Mouse (Mus musculus) MEL (cell line): Measurements from ENCODE around the gene Inpp5d. TPM values are rescaled to one million over a fixed set of nuclear protein-coding genes. Genes with fewer than 3 reads are reported as not detected.
A peak's percentile ranks its signal among the peaks of the same experiment; 100 is the strongest.
"Not testable (repeated sequence)": the region's sequence is repeated elsewhere in the genome, so short reads cannot be mapped to it uniquely, and the experiment has no call there.

Experiments used
- DNase-seq: peaks from one replicate; pipeline ENCODE4 v3.0.0; 2011; ENCODE audit warnings: low read depth, low spot score
- H3K27ac ChIP-seq: 2 replicates; pipeline ENCODE4 v1.5.1; 2012; ENCODE audit warnings: low read depth, mild to moderate bottlenecking, control low read depth, low read length, moderate library complexity; ENCODE audit not compliant: control insufficient read depth
- H3K27me3 ChIP-seq, 2 experiments: fragments of 150-350 bp in 1 of 2; sonication (generic) in 1 of 2; 2 replicates each; pipeline ENCODE4 v1.6.1; 2012; ENCODE audit warnings: low read length in 2 of 2, mild to moderate bottlenecking in 2 of 2, improper control_type of control experiment in 1 of 2, moderate library complexity in 1 of 2; ENCODE audit not compliant: insufficient read depth in 2 of 2, control insufficient read depth in 1 of 2
- H3K36me3 ChIP-seq, 2 experiments: 2 replicates each; pipeline ENCODE4 v1.6.1; 2012 to 2014; ENCODE audit warnings: low read length in 2 of 2, improper control_type of control experiment in 1 of 2, inconsistent platforms in 1 of 2, mild to moderate bottlenecking in 1 of 2; ENCODE audit not compliant: insufficient read depth in 2 of 2, control insufficient read depth in 1 of 2
- H3K4me1 ChIP-seq, 2 experiments: fragments of 150-350 bp in 1 of 2; sonication (generic) in 1 of 2; 2 replicates each; pipeline ENCODE4 v1.6.1; 2012; ENCODE audit warnings: low read length in 2 of 2, improper control_type of control experiment in 1 of 2, mild to moderate bottlenecking in 1 of 2; ENCODE audit not compliant: insufficient read depth in 2 of 2, control insufficient read depth in 1 of 2
- H3K4me3 ChIP-seq, 2 experiments: fragments of 150-350 bp in 1 of 2; sonication (generic) in 1 of 2; 2 replicates each; pipeline ENCODE4 v1.5.1; 2012; ENCODE audit warnings: low read depth in 2 of 2, low read length in 2 of 2, mild to moderate bottlenecking in 2 of 2, moderate library complexity in 2 of 2, control low read depth in 1 of 2, improper control_type of control experiment in 1 of 2; ENCODE audit not compliant: control insufficient read depth in 1 of 2, insufficient read depth in 1 of 2
- H3K79me2 ChIP-seq: 2 replicates; pipeline ENCODE4 v1.6.1; 2012; ENCODE audit warnings: mild to moderate bottlenecking, low read length, moderate library complexity; ENCODE audit not compliant: control insufficient read depth, poor library complexity, insufficient read depth
- H3K9ac ChIP-seq: 2 replicates; pipeline ENCODE4 v1.6.1; 2012; ENCODE audit warnings: low read depth, mild to moderate bottlenecking, control low read depth, low read length, moderate library complexity; ENCODE audit not compliant: control insufficient read depth, poor library complexity, severe bottlenecking
- H3K9me3 ChIP-seq: fragments of 150-350 bp; sonication (generic); replicated peaks from 2 replicates; pipeline ENCODE4 v1.6.1; 2012; ENCODE audit warnings: mild to moderate bottlenecking, low read length, improper control_type of control experiment, moderate library complexity; ENCODE audit not compliant: insufficient read depth
- CTCF ChIP-seq, 3 experiments: IDR thresholded peaks in 2 of 3; conservative IDR thresholded peaks in 1 of 3; 2 replicates each; pipeline ENCODE4 v1.5.1; 2011 to 2012; ENCODE audit warnings: low read length in 3 of 3, low read depth in 2 of 3, mild to moderate bottlenecking in 2 of 3, improper control_type of control experiment in 1 of 3, inconsistent platforms in 1 of 3, mixed read lengths in 1 of 3, moderate library complexity in 1 of 3; ENCODE audit not compliant: control insufficient read depth in 1 of 3, insufficient read depth in 1 of 3, poor library complexity in 1 of 3, severe bottlenecking in 1 of 3
- E2F4 ChIP-seq: IDR thresholded peaks from 2 replicates; pipeline ENCODE4 v1.6.1; 2011; ENCODE audit warnings: low read depth, low read length, improper control_type of control experiment, borderline replicate concordance
- ETS1 ChIP-seq: IDR thresholded peaks from 2 replicates; pipeline ENCODE4 v1.6.1; 2012; ENCODE audit warnings: low read depth, mild to moderate bottlenecking, inconsistent platforms, low read length, improper control_type of control experiment, moderate library complexity
- GATA1 ChIP-seq: IDR thresholded peaks from 2 replicates; pipeline ENCODE4 v1.6.1; 2011; ENCODE audit warnings: low read depth, low read length, improper control_type of control experiment
- HCFC1 ChIP-seq: IDR thresholded peaks from 2 replicates; pipeline ENCODE4 v1.6.1; 2012; ENCODE audit warnings: low read depth, mild to moderate bottlenecking, inconsistent platforms, low read length, improper control_type of control experiment, moderate library complexity
- MAX ChIP-seq: IDR thresholded peaks from 2 replicates; pipeline ENCODE4 v1.6.1; 2011; ENCODE audit warnings: low read length, improper control_type of control experiment
- MAZ ChIP-seq: IDR thresholded peaks from 2 replicates; pipeline ENCODE4 v1.6.1; 2012; ENCODE audit warnings: low read depth, mild to moderate bottlenecking, inconsistent platforms, low read length, improper control_type of control experiment
- MXI1 ChIP-seq: IDR thresholded peaks from 2 replicates; pipeline ENCODE4 v1.6.1; 2011; ENCODE audit warnings: mild to moderate bottlenecking, low read depth, low read length, improper control_type of control experiment
- MYB ChIP-seq: IDR thresholded peaks from 2 replicates; pipeline ENCODE4 v1.6.1; 2011; ENCODE audit warnings: mild to moderate bottlenecking, low read depth, low read length, improper control_type of control experiment
- MYC ChIP-seq: IDR thresholded peaks from 2 replicates; pipeline ENCODE4 v1.6.1; 2011; ENCODE audit warnings: low read depth, mild to moderate bottlenecking, low read length, improper control_type of control experiment, moderate library complexity
- NRF1 ChIP-seq: IDR thresholded peaks from 2 replicates; pipeline ENCODE4 v1.6.1; 2014; ENCODE audit warnings: low read depth, mild to moderate bottlenecking, inconsistent platforms, low read length, improper control_type of control experiment, moderate library complexity; ENCODE audit not compliant: poor library complexity, insufficient read depth, severe bottlenecking
- POLR2AphosphoS5 ChIP-seq: IDR thresholded peaks from 2 replicates; pipeline ENCODE4 v1.6.1; 2012; ENCODE audit warnings: low read depth, borderline replicate concordance, mild to moderate bottlenecking, inconsistent platforms, low read length, moderate library complexity, mixed read lengths
- USF1 ChIP-seq: IDR thresholded peaks from 2 replicates; pipeline ENCODE4 v1.6.1; 2014; ENCODE audit warnings: low read depth, mild to moderate bottlenecking, inconsistent platforms, low read length, improper control_type of control experiment, moderate library complexity
- ZKSCAN1 ChIP-seq: IDR thresholded peaks from 2 replicates; pipeline ENCODE4 v1.6.1; 2012; ENCODE audit warnings: low read depth, mild to moderate bottlenecking, inconsistent platforms, low read length, improper control_type of control experiment, moderate library complexity
- polyA plus RNA-seq, 2 experiments: library from polyadenylated mRNA; stranded (reverse) in 1 of 2; unstranded in 1 of 2; fragments of >175 nt in 1 of 2; fragments of >200 nt in 1 of 2; gene quantifications; 2 replicates each; pipeline versions ENCODE4 v1.2.1 to v1.2.4; 2012; ENCODE audit warnings: low replicate concordance in 2 of 2, low read depth in 1 of 2; ENCODE audit not compliant: insufficient read length in 2 of 2, insufficient read depth in 1 of 2, missing spikeins in 1 of 2
- total RNA-seq: library from RNA; depleted of rRNA; stranded (reverse); fragments of 300-350 nt; gene quantifications from 2 replicates; pipeline ENCODE4 v1.2.3, GENCODE M21; 2012

Inpp5d gene
- total and polyA plus RNA-seq, 3 experiments, result 69.4 to 71.3 TPM; not detected in 1

DNA sequence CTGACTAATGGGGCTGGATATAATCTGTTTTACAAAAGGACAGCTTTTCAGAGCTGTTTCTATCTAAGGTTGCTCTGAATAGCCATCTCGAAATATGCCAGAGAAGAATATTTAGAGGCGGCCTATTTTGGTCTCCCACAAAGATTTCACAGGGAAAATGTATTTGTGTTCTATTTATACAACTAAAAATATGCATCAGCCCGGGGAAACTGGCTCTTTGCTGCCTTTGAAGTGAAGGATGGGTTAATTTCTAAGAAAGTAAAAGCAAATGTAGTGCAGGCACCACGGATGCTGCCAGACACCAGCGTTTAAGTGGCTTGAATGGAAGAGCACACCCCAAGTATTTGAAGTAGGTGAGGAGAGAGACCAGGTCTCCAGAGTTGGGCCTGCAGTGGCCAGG, 59.0 kb downstream of the Inpp5d start:
- DNase-seq, result no peak
- H3K36me3 ChIP-seq, result peaks cover 0 to 23% of the 10 kb centered on the region in 2 experiments; a peak in 2 of 4 replicates
- TF ChIP-seq POLR2AphosphoS5 (no peak), E2F4 (no peak), MAZ (no peak), NRF1 (no peak)

DNA sequence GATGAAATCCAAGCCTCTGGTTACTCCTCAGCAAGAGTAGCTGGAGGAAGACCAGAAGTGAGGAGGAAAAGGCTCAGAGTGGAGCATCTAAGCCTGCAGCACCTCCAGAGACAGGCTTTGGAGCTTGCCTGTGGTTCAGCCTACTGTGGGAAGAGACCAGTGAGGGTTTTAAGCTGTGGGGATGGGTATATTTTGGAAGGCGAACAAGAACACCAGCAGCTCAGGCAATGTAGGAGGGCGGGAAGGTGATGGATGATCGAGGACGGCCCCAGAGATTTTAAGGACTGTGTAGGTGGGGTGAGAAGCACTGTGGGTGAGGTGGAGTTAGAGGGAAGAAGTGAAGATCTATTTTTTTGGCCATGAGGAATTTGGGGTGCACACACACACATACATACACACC, 60.8 kb downstream of the Inpp5d start:
- DNase-seq, result no peak
- Histone ChIP-seq H3K27me3 (no peaks in the 10 kb centered on the region), H3K79me2 (no peaks in the 10 kb centered on the region), H3K36me3 (peaks cover 0 to 24% of the 10 kb centered on the region in 2 experiments; a peak in 2 of 4 replicates), H3K4me1 (no peaks in the 10 kb centered on the region), H3K9me3 (no peaks in the 10 kb centered on the region), H3K4me3 (no peak overlapping the region), H3K27ac (no peak overlapping the region), H3K9ac (no peak overlapping the region)
- no peak for TF ChIP-seq HCFC1
- no peak for TF ChIP-seq MYB
- no peak for TF ChIP-seq MYC
- no peak for TF ChIP-seq GATA1
- no peak for TF ChIP-seq ZKSCAN1
- TF ChIP-seq ETS1, result no peak
- no peak for TF ChIP-seq MAX
- no peak for TF ChIP-seq USF1
- no peak for TF ChIP-seq MXI1

More for the DNA sequence above, 59.0 kb downstream of the Inpp5d start:
- H3K4me1 ChIP-seq, result no peaks in the 10 kb centered on the region
- H3K79me2 ChIP-seq, result no peaks in the 10 kb centered on the region
- H3K27ac ChIP-seq, result no peak overlapping the region
- no peaks in the 10 kb centered on the region for H3K27me3 ChIP-seq
- H3K9ac ChIP-seq, result no peak overlapping the region
- H3K4me3 ChIP-seq, result no peak overlapping the region
- H3K9me3 ChIP-seq, result no peaks in the 10 kb centered on the region

DNA sequence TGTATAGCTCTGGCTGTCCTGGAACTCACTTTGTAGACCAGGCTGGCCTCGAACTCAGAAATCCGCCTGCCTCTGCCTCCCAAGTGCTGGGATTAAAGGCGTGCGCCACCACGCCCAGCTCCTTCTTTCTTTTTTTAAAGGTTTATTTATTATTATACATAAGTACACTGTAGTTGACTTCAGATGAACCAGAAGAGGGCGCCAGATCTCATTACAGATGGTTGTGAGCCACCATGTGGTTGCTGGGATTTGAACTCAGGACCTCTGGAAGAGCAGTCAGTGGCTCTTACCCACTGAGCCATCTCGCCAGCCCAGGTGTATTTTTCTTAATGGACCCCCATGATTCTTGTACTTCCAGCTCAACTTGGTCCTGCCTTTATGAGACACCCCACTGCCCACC, 62.4 kb downstream of the Inpp5d start:
- TF ChIP-seq CTCF (IDR thresholded peaks at IDR 0.05 in 2 of 3, conservative IDR thresholded peaks at IDR 0.05 in 1 of 3; ENCODE audit: control insufficient read depth in 1 of 3, insufficient read depth in 1 of 3, low read depth in 2 of 3, low read length in 3 of 3, poor library complexity in 1 of 3, severe bottlenecking in 1 of 3), result peak in 1 of 3 experiments; percentile 15; a peak in 1 of 6 replicates
- TF ChIP-seq, all 39 proteins: peak for 1; not testable (repeated sequence) for 38
- H3K9ac ChIP-seq, H3K9me3 ChIP-seq, H3K27me3 ChIP-seq, H3K79me2 ChIP-seq, H3K4me3 ChIP-seq, H3K27ac ChIP-seq, H3K4me1 ChIP-seq: not testable (repeated sequence)
- H3K36me3 ChIP-seq, result peaks cover 0 to 27% of the 10 kb centered on the region in 2 experiments; a peak in 2 of 4 replicates
- DNase-seq, result peak; percentile 30
